Mouse (Mus musculus) mouse embryonic stem cell (cell line): ENCODE results near the gene Gpr108.

Experiments
- in situ Hi-C, 2 experiments: fragments of 300-500 bp; cut with MboI; formaldehyde crosslinking; loops; 1 replicate in 1 of 2; 3 replicates in 1 of 2; pipeline ENCODE4 v1.14.3; 2019 to 2020; ENCODE audit warnings: low sequenced_read_pairs in 2 of 2, low pct_unique_long_range_greater_than_20kb in 1 of 2, mixed read lengths in 1 of 2; ENCODE audit not compliant: unreplicated experiment in 1 of 2

Gene Gpr108

DNA sequence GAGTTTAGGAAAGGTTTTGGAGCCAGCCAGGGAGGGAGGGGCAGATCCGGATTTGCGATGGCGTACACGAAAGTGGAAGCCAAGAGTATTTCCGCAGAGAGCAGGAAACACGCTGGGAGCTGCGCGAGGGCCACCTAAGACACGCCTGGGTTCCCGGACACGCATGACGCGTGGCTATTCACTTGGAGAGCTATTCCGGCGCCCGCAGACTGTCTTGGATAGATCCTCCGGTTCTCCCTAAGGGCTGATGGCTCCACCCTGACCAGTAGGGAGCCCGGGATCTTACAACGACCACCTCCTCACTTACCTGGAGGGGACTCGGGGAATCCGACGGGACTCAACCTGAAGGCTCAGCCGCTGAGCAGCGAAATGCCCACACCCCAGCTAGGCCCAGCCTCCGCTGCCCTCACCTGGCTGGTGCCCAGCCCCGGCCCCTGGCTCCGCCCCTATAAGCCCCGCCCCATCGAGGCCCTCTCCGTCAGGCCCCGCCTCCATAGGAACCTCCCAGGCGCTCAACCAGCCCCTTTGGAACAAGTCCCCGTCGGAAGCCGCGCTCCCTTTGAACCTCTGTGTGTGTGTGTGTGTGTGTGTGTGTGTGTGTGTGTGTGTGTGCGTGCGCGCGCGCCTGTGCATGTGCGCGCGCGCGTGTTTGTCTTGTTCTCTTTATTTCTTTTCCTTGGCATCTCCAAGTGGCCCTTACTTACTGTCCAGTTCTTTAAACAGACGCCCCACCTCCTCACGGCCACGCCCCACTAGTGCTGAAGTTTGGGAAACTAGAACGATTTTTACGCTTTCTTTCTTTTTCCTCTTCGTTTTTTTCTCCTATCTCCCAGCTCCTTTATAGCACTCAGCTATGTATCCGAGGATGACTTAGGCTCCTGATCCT is 27.1 kb upstream of the Gpr108 start:
- in situ Hi-C loops: no loop called here

DNA sequence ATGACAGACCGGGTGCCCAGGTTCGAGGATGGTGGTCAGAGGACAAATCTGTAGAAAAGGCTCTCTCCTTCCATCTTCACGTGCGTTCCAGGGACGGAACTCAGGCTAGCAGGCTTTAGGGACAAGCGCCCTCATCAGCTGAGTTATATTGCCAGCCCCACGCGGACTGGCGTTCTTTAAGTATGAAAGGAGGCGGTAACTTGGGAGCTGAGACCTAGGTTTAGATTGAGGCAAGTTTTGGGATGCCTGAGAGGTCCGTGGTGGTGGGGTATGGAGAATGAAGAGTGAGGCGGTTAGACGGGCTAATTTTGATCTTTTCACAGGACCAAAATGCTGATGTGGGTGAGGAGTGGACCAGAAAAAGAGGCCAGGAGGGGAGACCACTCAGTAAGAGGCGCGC is 26.4 kb upstream of the Gpr108 start:
- in situ Hi-C loops: no loop called here

DNA sequence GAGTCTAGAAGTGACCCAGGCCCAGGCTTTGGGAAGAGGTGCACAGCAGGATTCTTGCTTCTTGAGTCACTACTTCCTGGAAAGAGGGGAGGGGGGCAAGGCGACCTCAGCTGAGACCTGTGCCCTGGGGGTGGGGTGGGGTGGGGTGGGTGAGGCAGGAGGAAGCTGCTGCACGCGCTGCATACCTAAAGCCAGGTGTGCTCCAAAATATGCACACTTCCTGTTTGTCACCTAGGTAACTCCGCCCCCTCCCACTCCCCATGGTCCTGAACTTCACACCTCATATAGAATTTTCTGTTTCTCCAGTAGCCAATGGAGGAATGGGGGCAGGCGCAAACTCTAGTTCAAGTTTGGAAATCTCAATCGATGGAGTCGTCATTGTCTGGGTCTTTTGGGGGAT is 25.6 kb upstream of the Gpr108 start:
- in situ Hi-C loops: no loop called here

DNA sequence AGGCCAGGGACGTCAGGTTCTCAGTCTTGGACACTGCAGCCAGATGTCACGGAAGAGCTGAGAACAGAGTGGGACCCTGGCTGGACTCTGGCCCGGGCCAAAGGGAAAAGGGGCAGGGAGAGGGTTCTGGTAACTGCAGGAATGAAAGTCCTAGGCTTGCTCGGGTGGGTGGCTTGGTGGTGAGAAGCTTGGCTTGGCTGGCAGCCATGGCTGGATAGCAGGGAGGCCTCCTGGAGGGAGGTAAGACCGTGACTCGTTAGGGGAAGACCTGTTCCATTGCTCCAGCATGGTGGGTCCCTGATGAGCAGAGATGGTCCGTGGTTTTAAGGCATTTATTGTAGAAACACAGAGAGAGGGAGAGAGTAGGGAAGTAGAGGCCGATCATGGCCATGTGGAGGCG is 23.1 kb upstream of the Gpr108 start:
- in situ Hi-C loops: no loop called here

DNA sequence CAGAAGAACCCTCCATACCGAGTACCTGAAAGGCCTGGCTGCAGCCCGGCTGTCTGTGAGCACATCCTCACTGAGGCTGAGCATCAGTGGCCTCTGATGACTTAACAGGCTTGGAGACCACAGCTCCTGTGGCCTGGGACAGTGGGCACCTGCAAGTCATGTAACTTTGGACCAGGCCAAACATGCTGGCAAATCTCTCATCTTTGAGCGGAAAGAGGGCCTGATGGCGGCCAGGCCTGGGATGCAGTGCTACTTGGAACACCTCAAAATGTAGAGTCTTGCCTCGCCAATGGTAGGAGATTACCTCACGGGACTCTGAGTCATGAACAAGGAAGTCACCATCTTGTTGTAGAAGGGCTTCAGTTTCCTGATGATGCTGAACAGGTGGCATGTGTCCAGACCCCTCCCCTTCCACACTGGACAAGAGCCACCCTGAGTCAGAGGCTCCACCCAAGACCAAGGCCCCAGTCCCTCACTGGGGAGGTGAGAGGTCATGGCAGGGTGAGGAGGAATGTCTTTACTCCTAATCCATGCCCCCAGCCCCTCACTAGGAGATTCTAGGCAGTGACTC is 19.4 kb upstream of the Gpr108 start:
- in situ Hi-C loops: no loop called here

DNA sequence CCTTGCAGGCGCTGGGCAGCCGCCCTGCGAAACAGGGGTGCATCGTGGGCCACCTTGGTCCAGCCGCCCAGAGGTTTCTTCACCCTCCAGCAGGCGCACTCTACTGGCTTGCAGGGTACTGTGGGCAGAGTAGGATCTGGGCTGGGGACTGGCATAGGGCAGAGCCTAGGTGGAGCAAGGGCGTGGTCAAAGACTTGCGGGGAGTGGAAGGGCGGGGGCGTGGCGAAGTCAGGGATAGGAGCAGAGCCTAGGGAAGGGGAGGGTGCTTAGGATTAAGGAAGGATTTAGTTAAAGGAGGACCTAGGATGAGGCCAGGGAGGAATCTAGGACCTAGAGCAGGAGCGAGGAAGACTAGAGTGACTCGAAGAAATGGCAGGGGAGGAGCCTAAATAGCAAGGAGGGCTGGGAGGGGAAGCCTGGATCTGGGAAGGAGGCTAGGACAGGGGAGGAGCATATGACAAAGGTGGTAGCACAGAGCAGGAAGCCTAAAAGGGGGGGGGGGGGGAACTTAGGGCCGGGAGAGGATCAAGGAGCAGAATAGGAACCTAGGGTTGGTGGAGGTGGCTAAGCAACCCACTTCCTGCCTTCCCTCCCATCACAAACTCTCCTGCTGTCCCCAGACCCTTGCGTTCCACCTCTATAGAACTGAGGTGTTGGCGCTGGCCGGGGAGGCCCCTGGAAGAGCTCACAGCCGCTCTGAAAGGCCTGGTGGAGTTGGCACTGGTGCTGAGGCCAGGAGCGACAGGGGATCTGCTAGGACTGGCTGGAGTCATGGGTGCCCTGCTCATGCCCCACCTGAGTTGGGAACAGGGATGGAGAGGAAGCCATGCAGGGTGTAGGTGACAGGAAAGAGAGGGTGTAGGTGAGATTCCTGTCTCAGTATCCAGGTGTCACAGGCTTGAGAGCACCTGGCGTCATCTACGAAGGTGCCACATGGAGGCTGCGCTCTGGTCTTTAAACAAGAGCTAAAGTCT is 17.0 kb upstream of the Gpr108 start:
- in situ Hi-C loops: no loop called here

DNA sequence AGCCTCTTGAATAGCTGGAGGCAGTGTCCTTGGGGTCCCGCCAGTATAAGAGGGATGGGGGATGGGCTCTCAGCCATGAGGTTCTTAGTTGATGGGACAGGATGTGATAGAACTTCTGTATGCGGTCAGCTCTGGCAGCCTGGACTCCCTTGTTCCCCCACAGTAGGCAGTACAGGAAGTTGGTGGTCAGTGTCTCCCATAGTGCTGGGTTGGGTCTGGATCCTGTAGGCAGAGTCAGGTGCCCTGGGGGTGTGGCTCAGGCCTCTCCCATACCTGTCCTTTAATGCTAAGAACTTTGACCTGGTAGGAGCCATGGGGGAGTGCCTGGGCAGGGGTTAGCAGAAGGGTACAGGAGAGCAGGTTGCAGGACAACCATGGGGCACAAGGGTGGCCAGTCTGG is 15.9 kb upstream of the Gpr108 start:
- in situ Hi-C loops: no loop called here

DNA sequence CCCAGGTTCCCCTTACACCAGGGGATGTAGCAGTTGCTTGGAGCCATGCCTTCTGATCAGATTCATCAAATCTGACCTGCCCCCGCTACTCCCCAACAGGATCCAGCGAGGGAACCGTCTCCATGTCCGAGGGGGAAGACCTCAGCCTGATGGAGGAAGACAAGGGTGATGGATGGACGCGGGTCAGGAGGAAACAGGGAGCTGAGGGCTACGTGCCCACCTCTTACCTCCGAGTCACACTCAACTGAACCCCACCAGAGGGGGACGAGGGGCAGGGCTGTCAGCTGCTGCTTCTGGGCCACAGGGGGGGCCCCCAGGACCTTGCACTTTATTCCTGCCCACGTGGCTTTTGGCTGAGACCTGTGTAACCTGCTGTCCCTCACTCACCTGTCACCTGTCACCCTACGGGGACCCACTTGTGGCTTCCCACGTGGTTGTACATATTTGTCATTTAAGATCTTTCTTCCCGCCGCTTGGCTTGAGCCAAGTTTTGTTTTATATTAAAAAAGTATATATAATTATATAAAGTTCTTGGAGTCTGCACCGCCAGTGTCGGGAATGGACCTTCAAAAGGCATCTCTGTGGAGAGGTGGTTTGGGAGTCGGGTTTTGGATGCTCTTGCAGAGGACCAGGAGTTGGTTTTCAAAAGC is 14.8 kb upstream of the Gpr108 start:
- in situ Hi-C loops: no loop called here

DNA sequence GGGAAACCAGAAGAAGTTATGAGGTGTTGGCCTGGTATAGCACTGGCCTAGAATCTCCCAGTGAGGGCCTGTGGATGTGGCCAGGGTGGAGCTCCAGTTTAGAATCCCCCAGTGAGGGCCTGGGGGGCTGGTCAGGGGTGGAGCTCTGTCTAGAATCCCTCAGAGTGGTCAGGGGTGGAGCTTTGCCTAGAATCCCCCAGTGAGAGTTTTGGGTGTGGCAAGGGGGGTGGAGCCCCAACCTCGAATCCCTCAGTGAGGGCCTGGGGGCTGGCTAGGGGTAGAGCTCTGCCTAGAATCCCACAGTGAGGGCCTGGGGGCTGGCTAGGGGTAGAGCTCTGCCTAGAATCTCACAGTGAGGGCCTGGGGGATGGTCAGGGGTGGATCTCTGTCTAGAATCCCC is 13.6 kb upstream of the Gpr108 start:
- in situ Hi-C loops: no loop called here

DNA sequence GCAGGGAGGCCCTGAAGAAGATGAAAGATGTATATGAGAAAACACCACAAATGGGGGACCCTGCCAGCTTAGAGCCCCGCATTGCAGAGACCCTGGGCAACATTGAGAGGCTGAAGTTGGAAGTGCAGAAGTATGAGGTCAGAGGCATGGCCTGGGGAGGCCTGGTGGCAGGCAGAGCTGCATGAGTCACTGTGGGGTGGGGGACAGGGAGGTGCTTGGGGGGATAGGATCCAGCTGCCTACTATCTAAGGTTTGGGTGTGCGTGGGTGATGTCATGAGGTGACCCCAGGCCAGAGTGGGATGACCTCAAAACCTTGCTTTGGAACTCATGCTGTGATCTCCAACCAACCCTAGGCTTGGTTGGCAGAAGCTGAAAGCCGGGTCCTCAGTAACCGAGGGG is 13.0 kb upstream of the Gpr108 start:
- in situ Hi-C loops: no loop called here

DNA sequence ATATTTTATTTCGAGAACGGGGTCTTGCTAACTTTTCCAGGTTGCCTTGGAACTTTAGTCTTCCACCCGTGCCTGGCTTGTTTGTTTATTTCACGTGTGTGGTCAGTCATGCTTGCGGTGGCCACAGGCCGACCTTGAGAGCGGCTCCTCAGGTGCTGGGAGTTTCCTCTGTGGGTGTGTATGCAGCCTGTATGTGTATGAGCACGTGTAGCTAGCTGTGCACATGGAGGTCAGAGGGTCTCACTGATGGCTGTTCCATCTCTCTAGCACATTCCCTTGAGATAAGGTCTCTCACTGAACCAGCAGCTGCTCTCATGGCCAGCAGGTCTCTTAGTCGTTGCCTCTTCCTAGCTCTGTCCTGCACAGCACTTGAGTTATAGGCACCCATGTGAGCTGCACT is 12.1 kb upstream of the Gpr108 start:
- in situ Hi-C loops: no loop called here

DNA sequence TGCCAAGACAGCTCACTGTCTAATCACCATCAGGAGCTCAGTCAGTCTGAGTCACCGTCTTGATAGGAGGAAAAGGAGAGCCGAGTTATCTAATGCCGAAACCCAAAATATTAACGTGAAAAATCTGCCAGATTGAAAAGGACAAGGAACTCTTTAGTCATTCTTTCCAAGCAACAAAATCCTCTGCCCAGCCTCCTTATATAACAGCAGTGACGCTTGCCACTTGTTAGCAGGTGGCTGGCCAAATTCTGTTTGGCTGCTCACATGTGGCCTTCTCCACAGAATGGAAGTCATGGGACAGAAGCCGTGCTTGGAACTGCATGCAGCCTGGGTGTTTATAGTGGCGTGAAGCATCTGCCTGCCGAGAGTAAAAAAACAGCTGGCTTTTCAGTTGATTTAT is 11.5 kb upstream of the Gpr108 start:
- in situ Hi-C loops: no loop called here

DNA sequence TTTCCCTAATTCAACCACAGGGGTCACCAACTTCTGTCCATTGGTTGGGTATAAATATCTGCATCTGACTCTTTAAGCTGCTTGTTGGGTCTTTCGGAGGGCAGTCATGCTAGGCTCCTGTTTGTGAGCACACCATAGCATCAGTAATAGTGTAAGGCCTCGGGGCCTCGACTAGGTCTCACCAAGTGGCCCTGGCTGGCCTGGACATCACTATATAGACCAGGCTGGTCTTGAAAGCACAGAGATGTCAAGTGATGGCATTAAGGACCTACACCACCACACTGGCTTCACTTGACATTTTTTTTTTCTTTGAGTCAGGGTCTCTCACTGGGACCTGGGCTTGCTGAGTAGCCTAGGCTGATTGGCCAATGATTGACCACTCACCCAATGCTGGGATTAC is 9.9 kb upstream of the Gpr108 start:
- in situ Hi-C loops: no loop called here

DNA sequence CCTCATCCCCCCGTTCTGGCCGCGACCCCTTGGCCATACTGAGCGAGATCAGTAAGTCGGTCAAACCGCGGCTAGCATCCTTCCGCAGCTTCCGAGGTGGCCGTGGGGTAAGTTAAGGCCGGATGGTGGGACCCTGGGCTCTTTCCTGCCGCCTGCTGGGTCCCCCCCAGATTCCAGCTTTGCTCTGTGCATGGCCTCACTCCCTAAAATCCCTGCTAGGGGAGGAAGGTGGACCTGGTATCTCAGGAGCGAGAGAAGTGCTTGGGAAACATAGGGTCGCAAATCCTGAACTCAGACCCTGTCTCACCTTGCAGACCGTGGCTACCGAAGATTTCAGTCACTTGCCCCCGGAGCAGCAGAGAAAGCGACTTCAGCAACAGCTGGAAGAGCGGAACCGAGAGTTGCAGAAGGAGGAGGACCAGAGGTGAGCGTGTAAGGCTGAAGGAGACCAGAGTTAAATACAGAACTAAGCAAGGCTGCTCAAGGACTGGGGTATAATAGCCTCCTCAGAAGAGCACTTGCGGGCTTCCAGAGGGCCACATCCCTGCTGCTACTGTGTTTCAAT is 8.8 kb upstream of the Gpr108 start:
- in situ Hi-C loops: no loop called here

DNA sequence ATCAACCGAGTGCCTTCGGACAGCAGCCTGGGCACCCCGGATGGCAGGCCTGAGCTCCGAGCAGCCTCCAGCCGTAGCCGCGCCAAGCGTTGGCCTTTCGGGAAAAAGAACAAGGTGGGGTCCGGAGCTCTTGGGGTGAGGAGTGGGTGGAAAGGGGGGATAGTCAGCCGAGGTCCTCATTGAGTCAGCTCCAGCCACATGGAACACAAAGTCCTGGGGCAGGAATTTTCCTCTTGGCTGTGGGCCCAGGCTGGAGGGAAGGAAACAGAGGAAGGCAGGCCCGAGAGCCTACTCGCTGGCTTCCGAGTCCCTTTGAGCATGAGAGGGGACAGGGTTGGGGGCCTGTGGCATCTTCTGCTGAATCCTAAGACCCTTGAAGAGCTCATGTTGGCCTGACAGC is 7.1 kb upstream of the Gpr108 start:
- in situ Hi-C loops: no loop called here

DNA sequence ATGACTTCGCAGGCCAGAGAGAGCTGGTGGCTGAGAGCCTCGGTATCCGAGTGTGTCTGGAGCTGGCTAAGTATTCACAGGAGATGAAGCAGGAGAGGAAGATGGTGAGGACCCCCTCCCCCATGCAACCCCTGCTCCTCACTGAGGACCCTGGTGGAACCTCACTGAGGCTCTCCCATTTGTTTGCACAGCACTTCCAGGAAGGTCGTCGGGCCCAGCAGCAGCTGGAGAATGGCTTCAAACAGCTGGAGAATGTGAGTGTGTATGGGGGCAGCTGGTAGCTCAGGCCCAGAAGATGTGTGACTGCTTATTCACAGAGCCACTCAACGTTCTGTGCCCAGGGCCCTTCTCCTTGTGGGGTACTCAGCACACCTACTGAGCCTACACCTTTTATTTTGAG is 5.1 kb upstream of the Gpr108 start:
- in situ Hi-C loops: no loop called here

DNA sequence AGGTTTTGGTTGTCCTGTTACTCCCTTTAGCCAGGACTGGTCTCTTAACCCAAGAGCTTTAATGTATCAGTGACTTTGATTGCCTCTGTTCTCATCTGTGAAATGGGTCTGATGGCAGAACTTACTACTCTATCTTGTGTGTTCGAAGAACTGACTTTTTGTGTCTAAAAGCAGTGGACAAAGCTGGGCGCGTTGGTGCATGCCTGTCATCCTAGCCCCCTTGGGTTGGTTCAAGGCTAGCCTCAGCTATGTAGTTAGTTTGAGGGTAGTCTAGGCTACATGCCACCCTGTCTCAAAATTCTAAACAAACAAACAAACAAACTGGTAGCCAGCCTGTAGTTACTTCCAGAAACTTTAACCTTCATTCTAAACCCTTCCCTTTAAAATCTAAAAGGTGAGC is 3.2 kb upstream of the Gpr108 start:
- in situ Hi-C loops: no loop called here

DNA sequence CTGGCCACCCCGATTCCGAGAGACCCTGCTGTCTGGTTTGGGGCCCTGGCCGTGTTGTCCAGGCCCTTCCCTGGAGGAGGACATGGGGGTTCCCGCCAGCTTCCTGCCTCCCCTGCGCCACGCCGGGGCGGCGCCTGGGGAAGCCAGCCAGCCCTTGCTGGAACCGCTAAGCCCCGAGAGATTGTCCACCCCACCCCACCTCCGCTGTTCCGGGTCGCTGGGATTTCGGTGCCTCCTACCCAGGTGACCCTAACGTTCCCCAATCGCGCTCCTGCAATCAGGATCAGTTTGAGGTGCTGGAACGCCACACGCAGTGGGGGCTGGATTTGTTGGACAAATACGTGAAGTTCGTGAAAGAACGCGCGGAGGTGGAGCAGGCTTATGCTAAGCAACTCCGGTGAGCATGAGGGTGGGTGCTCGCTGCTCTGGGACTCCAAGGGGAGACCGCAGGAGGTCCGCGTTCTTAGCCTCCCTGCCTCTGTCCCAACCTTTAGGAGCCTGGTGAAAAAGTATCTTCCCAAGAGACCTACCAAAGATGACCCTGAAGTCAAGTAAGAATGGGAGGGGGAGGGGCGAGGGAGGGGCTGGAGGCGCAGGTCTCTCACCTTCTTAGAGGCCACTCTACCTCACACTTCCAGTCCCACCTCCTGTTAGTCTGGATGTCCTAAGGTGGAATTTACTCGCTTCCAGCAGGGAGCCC is 2.4 kb upstream of the Gpr108 start:
- in situ Hi-C loops: no loop called here
